Mouse (Mus musculus): ENCODE measurements around the gene Pomgnt2. TPM values are rescaled to one million over a fixed set of nuclear protein-coding genes. Genes with fewer than 3 reads are reported as not detected.

Gene Pomgnt2
- polyA plus RNA-seq, 1 experiment = 19.3 TPM

DNA sequence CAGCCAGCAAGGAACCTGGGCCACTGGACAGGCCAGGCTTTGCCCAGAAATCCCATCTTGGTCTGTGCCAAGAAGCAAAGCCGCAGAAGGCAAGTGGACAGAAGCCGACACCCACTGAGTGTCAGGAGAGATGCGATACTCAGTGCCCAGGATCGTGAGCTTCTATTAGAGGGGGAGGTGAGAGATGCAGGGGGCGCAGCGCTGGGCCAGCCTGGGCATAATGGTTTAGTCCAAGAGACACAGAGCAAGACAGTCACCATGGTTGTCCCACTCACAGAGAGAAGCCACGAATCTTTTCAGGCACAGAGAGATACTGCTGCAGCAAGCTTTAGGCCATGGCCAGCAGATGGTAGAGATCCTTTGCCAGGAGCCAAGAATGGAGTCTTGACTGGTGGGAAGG lies 32.0 kb downstream of the Pomgnt2 start:
- WGBS = 95% methylated on average over 7 of the region's 7 CpGs
- H3K36me3 ChIP-seq (ENCODE audit: control insufficient read depth, insufficient read depth, low read length) = no peaks in the 10 kb centered on the region
- no peak overlapping the region for H3K4me3 ChIP-seq (ENCODE audit: control insufficient read depth, insufficient read depth, low read length)
- TF ChIP-seq CTCF (IDR thresholded peaks at IDR 0.05; ENCODE audit: borderline replicate concordance, control insufficient read depth, extremely low read depth, insufficient read depth, low read length, poor library complexity) (no peak), POLR2A (IDR thresholded peaks at IDR 0.05; ENCODE audit: control insufficient read depth, extremely low read depth, insufficient read depth, low read length, poor library complexity) (no peak)
- no peaks in the 10 kb centered on the region for H3K27me3 ChIP-seq (ENCODE audit: control insufficient read depth, insufficient read depth, low read length)
- H3K4me1 ChIP-seq (replicated peaks; ENCODE audit: control insufficient read depth, insufficient read depth, low read length) = no peaks in the 10 kb centered on the region
- no peak overlapping the region for H3K27ac ChIP-seq (ENCODE audit: control insufficient read depth, insufficient read depth, low read length)
- DNase-seq = no peak

DNA sequence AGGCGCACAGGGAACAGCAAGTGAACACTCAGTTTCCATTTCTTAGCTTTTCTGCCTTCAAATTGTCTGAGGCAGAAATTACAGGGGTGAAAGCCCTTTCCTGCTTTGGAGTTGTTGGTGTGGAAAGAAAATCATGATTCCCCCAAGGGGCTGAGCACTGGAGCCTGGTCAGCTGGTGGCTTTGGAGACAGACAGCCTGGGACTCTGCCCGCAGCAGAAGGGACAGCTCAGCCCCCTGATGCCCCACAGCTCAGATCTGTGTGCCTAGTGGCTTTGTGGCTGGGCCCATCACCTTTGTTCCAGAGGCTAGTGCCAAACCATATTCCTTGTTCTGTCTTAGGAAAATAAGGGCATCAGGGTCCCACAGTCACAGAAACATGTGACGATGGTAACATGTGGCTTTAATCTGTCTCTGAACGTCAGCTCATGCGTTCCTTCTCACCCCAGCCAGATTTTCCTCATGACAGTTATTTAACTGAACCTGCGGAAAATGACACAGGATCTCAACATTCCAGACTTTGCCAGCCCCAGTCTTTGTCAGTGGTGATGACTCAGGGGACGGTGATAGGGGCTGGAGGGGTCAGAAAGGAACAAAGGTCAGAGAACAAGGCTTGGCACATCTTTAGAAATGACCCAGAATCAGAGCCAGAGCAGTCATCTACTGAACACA lies 36.8 kb downstream of the Pomgnt2 start:
- DNase-seq = no peak

DNA sequence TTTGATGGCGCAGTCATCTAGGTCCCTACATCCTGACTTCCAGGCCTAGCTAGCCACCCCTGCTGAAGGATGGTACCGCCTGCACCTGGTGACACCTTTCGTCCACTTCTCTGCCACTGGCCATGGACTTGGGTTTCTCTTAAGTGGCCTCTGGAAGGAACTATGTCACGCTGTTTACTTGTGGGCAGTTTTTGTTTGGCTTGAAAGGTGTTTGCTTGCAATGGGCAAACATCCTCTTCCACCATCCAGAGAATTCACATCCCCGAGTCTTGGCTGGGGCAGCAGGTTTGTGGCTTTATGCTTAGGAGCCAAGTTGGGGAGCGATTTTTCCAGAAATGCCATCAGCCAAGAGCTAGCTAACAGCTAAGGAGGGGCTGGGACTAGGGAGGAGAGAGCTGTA lies 44.3 kb downstream of the Pomgnt2 start:
- 95% methylated on average over 6 of the region's 6 CpGs for WGBS
- Histone ChIP-seq H3K27ac (ENCODE audit: control insufficient read depth, insufficient read depth, low read length) (no peak overlapping the region), H3K36me3 (ENCODE audit: control insufficient read depth, insufficient read depth, low read length) (no peaks in the 10 kb centered on the region), H3K27me3 (ENCODE audit: control insufficient read depth, insufficient read depth, low read length) (no peaks in the 10 kb centered on the region), H3K4me1 (replicated peaks; ENCODE audit: control insufficient read depth, insufficient read depth, low read length) (peaks cover 3% of the 10 kb centered on the region; the same call in 1 of the 2 replicates), H3K4me3 (ENCODE audit: control insufficient read depth, insufficient read depth, low read length) (no peak overlapping the region)
- TF ChIP-seq CTCF (IDR thresholded peaks at IDR 0.05; ENCODE audit: borderline replicate concordance, control insufficient read depth, extremely low read depth, insufficient read depth, low read length, poor library complexity) (no peak), POLR2A (IDR thresholded peaks at IDR 0.05; ENCODE audit: control insufficient read depth, extremely low read depth, insufficient read depth, low read length, poor library complexity) (no peak)
- no peak for DNase-seq

More for the DNA sequence above, 36.8 kb downstream of the Pomgnt2 start:
- no peak for TF ChIP-seq CTCF (IDR thresholded peaks at IDR 0.05; ENCODE audit: borderline replicate concordance, control insufficient read depth, extremely low read depth, insufficient read depth, low read length, poor library complexity)
- TF ChIP-seq POLR2A (IDR thresholded peaks at IDR 0.05; ENCODE audit: control insufficient read depth, extremely low read depth, insufficient read depth, low read length, poor library complexity) = no peak
- H3K27ac ChIP-seq (ENCODE audit: control insufficient read depth, insufficient read depth, low read length) = no peak overlapping the region
- no peaks in the 10 kb centered on the region for H3K36me3 ChIP-seq (ENCODE audit: control insufficient read depth, insufficient read depth, low read length)
- H3K4me1 ChIP-seq (replicated peaks; ENCODE audit: control insufficient read depth, insufficient read depth, low read length) = no peaks in the 10 kb centered on the region
- H3K4me3 ChIP-seq (ENCODE audit: control insufficient read depth, insufficient read depth, low read length) = no peak overlapping the region
- 96% methylated on average over 7 of the region's 7 CpGs for WGBS
- H3K27me3 ChIP-seq (ENCODE audit: control insufficient read depth, insufficient read depth, low read length) = no peaks in the 10 kb centered on the region

DNA sequence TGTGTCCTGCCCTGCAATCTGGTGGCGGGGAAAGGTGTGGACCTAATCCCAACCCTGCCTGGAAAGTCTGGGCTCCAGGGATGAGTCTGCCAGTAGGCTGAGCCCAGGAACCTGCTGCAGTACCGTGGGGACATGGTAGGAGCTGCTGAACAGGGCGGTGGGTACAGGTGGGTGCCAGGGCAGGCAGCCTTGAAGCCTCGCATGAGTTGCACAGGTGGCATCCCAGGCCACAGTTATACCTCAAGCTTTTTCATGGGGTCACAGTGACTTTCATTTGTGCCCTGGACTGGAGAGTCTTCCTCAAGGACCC lies 45.8 kb downstream of the Pomgnt2 start:
- H3K27me3 ChIP-seq (ENCODE audit: control insufficient read depth, insufficient read depth, low read length) = no peaks in the 10 kb centered on the region
- H3K4me1 ChIP-seq (replicated peaks; ENCODE audit: control insufficient read depth, insufficient read depth, low read length) = peaks cover 3% of the 10 kb centered on the region; the same call in 1 of the 2 replicates
- H3K36me3 ChIP-seq (ENCODE audit: control insufficient read depth, insufficient read depth, low read length) = no peaks in the 10 kb centered on the region
- 46% methylated on average over 4 of the region's 4 CpGs for WGBS
- no peak for DNase-seq
- no peak overlapping the region for H3K4me3 ChIP-seq (ENCODE audit: control insufficient read depth, insufficient read depth, low read length)
- no peak overlapping the region for H3K27ac ChIP-seq (ENCODE audit: control insufficient read depth, insufficient read depth, low read length)
- TF ChIP-seq CTCF (IDR thresholded peaks at IDR 0.05; ENCODE audit: borderline replicate concordance, control insufficient read depth, extremely low read depth, insufficient read depth, low read length, poor library complexity) = no peak
- TF ChIP-seq POLR2A (IDR thresholded peaks at IDR 0.05; ENCODE audit: control insufficient read depth, extremely low read depth, insufficient read depth, low read length, poor library complexity) = no peak

DNA sequence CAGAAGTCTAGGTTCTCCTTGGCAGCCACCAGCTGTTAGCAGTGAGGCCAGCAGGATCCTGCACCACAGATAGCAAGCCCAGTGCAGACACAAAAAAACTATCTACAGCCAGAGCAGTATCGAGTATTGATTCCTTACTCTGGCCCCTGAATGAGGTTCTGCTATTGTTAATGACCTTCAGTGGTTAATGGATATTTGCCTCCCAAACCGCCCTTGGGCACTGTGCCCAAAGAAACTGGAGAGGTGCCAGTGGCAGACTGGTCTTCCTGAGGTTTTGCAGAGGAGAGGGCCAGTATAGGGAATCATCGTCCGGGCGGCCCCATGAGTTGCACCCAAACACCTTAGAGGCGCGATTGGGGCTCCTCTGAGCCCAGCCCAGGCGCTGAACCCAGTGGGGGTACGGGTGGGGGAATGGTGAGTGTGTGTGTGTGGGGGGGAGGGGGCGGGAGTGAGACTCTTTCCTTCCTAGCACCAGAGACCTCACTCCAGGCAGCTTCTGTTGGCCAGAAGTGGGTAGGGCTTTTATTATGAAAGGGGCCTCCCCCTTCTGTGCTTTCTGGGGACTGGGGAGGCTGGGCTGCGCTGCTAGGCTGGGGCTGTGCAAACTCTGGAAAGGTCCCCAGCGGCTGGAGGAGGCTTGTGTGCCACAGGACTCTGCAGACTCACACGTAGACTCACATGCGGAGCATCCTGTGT lies 46.3 kb downstream of the Pomgnt2 start, which contains the start of gene Fam198a:
Gene Fam198a (plus strand): TSS at position 571 of the 696 bp plus-strand sequence.
- Histone ChIP-seq H3K4me1 (replicated peaks; ENCODE audit: control insufficient read depth, insufficient read depth, low read length) (peaks cover 3% of the 10 kb centered on the region; the same call in 1 of the 2 replicates), H3K36me3 (ENCODE audit: control insufficient read depth, insufficient read depth, low read length) (no peaks in the 10 kb centered on the region), H3K27ac (ENCODE audit: control insufficient read depth, insufficient read depth, low read length) (no peak within 1 kb of the TSS), H3K27me3 (ENCODE audit: control insufficient read depth, insufficient read depth, low read length) (no peaks in the 10 kb centered on the region), H3K4me3 (ENCODE audit: control insufficient read depth, insufficient read depth, low read length) (no peak within 1 kb of the TSS)
- 35% methylated on average over 14 of the region's 14 CpGs for WGBS
- TF ChIP-seq CTCF (IDR thresholded peaks at IDR 0.05; ENCODE audit: borderline replicate concordance, control insufficient read depth, extremely low read depth, insufficient read depth, low read length, poor library complexity) (no peak), POLR2A (IDR thresholded peaks at IDR 0.05; ENCODE audit: control insufficient read depth, extremely low read depth, insufficient read depth, low read length, poor library complexity) (no peak)
- no peak for DNase-seq

DNA sequence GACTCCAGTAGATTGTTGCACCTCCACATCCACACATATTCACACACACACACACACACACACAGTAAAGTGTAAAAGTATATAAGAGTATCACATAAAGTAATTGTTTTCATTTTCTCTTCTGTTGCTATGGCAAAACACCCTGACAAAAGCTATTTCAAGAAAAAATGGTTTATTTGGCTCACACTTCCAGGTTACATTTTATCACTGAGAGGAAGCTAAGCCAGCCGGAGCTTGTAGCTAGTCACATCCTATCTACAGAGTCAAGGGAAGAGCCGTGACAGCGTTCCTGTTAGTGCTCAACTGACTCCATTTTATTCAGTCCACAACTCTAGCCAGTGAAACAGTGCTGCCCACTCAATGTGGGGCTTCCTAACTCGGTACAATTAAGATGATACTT lies 48.5 kb downstream of the Pomgnt2 start:
- Histone ChIP-seq H3K27me3 (ENCODE audit: control insufficient read depth, insufficient read depth, low read length) (no peaks in the 10 kb centered on the region), H3K4me3 (ENCODE audit: control insufficient read depth, insufficient read depth, low read length) (no peak overlapping the region), H3K36me3 (ENCODE audit: control insufficient read depth, insufficient read depth, low read length) (no peaks in the 10 kb centered on the region), H3K27ac (ENCODE audit: control insufficient read depth, insufficient read depth, low read length) (no peak overlapping the region), H3K4me1 (replicated peaks; ENCODE audit: control insufficient read depth, insufficient read depth, low read length) (peaks cover 3% of the 10 kb centered on the region; the same call in 1 of the 2 replicates)
- no peak for DNase-seq
- 89% methylated on average over 4 of the region's 4 CpGs for WGBS
- TF ChIP-seq CTCF (IDR thresholded peaks at IDR 0.05; ENCODE audit: borderline replicate concordance, control insufficient read depth, extremely low read depth, insufficient read depth, low read length, poor library complexity) (no peak), POLR2A (IDR thresholded peaks at IDR 0.05; ENCODE audit: control insufficient read depth, extremely low read depth, insufficient read depth, low read length, poor library complexity) (no peak)

Measured in thymus, adult 2 months (tissue).